Mouse (Mus musculus) heart, adult 11 months (tissue): ENCODE results near the gene Prkaa2.

Source experiments
- DNase-seq: peaks from one replicate; pipeline ENCODE4 v3.0.0; 2022

Gene Prkaa2

GRCm38 (mm10) chr4:105109199-105109989, at the start of gene Prkaa2:
Gene Prkaa2, minus strand, starts transcription at chr4:105109890.
- peak; percentile 98 for DNase-seq

DNA sequence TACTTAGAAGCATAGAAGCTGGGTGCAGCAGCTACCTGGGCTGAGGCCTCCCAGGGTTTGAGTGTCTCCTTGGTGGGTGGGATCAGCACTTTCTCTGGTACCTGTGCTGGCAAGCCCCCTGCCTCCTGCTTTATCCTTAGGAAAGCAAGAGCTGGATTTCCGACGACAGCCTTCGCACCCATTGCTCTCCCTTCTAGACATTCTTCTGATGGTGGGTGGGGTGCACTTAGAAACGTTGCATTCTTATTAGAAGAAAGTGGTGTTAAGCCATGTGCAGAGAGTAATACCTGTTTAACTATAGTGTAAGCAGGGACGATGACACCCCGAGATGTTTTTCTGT, 49.8 kb upstream of the Prkaa2 start:
- peak; percentile 91 for DNase-seq

DNA sequence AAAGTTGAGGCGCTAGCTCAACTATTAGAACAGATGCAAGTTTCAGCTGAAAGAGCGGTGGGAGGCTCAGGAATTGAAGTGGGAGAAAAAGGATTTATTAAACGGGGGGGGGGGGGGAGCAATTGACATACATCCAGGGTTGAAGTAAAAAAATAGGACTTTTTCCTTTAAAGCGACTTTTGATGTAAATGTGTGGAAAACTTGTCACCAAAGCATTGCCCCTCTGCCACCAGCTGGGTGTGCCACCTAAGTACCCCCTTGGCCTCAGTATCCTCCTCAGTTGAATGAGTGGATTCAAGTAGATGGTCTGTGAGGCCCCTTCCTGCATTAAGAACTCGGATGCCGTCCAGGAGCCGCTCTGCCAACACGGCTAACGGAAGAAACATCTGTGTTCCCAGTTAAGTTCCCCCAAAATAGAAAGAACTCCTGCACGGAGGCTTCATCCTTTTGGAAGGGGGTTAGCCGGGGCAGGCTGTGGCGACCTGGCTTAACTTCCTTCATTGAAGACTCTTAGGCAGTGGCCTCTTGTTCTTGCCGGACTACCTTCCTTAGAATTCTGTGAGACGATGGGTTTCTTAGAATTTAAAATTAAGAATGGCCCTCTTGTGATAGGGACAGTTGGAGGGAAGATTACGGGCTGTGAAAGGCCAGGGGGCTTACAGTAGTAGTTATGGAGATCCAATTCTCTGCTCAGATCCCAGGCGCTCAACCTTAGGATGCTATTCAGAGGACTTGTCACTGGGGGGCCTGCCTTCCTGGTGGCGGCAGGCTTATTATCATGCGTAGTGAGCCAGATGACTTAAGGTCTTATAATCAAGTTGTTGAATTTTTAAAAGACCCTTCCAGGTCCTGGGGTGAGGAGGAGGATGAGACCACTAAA, 49.2 kb upstream of the Prkaa2 start:
- peak; percentile 95 for DNase-seq

DNA sequence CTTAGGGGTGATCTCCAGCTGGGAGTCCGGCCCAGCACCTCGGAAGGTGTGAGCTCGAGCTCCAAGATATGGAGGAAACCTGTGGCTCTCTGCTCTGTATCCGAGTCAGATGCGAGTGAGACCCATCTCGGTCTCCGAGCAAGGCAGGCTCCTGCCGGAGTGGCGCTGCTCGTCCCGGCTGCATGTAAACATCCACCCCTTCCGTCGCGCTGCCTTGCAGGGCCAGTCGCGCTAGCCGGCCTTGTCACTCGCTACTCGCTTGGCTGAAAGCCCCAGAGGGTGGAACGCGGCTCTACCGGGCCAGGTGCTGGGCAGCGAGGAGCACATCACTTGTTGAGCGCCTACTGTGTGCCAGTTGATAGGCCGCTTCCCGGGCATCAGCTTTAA, 48.5 kb upstream of the Prkaa2 start:
- DNase-seq, result peak; percentile 98

- DNase-seq, result peak; percentile 100
These were observed 47.8 kb upstream of the Prkaa2 start, which contains the start of gene Plpp3 for GRCm38 (mm10) chr4:105157276-105158168. Gene Plpp3, plus strand, starts transcription at chr4:105157347.

GRCm38 (mm10) chr4:105156955-105157275, 47.2 kb upstream of the Prkaa2 start:
- no peak for DNase-seq

DNA sequence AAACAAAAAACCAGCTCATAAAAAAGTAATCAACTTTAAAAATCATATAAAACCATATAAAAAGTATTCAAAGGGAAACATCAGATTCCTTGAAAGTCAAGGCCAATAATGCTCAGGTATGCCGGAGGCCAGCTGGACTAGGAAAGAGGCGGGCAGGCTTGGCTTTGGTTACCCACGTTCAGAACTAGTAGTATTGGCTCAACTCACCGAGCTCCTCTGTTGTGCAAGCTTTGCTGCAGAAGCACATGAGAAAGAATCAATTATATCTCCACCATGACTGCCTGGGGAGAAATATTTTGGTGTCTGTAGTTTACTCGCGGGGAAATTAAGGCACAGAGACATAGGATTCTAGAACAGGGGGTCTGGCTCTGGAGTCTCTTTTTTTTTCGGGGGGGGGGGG, 46.6 kb upstream of the Prkaa2 start:
- peak; percentile 79 for DNase-seq

GRCm38 (mm10) chr4:105153227-105153626, 43.5 kb upstream of the Prkaa2 start:
- peak; percentile 45 for DNase-seq

DNA sequence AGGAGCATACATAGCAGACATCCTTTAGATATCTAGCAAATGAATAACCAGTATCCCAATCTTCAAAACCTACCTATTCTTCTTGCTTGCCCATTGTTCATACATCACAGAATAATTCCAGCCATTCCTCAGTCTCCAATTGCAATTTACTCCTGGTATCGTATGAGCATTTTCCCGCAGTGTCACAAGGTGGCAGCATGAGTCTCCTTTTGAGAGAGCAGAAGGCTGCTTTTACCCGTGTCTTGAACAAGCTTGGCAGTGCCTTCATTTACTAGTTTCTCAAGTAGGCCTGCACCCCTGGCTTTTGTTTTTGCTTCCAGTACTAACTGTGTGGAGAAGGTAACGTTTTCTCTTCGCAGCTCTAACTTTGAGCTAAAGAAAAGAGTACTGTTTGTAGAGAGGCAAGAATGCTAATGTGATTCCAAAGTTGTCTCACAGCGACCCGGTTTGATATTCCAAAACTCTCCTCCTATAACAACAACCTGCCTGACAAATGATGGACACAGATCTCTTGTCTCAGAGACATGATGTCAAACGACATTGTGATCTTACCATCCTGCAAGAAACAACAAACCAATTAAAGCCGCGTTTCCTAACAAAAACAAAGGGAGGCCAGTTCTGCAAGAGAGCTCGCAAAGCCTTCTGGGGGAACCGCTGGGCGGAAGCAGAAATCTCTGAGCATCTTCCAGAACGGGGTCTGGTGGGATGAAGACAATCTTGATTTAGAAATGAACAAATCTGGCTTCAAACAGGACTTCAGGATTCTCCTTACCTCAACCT, 42.4 kb upstream of the Prkaa2 start:
- peak; percentile 96 for DNase-seq

GRCm38 (mm10) chr4:105149492-105149891, 39.8 kb upstream of the Prkaa2 start:
- DNase-seq, result peak; percentile 28

GRCm38 (mm10) chr4:105133350-105134050, 23.8 kb upstream of the Prkaa2 start:
- peak; percentile 92 for DNase-seq

- DNase-seq, result peak; percentile 65
These were observed 22.1 kb upstream of the Prkaa2 start for GRCm38 (mm10) chr4:105131756-105132314.

GRCm38 (mm10) chr4:105129212-105129611, 19.5 kb upstream of the Prkaa2 start:
- DNase-seq, result no peak

DNA sequence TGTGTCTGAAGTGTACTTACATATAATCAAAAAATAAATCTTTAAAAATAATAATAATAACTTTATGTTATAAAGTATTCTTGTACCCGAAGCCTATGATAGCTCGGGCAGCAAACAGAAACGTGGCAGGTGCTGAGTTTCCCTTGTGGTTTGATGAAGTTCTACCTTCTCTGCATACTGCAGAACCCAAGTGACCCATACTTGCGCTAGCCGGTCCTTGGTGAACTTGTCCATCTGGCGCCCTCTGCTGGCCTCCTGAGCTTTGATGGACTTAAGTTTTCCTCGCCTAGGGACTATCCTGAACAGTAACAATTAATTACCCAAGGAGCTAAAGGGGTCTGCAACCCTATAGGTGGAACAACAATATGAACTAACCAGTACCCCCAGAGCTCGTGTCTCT, 12.7 kb upstream of the Prkaa2 start:
- DNase-seq, result peak; percentile 91

- DNase-seq, result peak; percentile 53
These were observed 11.4 kb upstream of the Prkaa2 start for GRCm38 (mm10) chr4:105121081-105121480.

- DNase-seq, result peak; percentile 72
These were observed 3.8 kb upstream of the Prkaa2 start for GRCm38 (mm10) chr4:105113468-105113867.

GRCm38 (mm10) chr4:105113042-105113441, 3.4 kb upstream of the Prkaa2 start:
- DNase-seq, result no peak

DNA sequence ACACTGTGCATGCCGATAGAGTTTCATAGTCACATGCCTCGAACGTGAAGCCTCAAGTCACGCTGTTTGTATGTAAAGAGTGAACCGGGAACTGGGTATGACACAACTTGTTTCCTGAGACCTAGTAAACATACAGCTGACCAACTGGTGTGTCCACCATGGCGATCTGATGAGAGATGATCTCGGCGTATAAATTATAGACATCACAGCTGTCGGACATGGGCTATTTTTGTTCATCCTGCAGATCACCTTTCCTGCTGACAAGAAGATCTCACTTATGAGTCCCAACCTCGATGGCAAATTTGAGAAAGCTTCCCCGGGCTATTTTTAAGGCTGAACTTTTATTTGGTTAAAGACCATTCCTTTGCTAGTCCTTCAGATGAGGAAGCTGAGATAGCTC, 2.1 kb upstream of the Prkaa2 start:
- peak; percentile 55 for DNase-seq

DNA sequence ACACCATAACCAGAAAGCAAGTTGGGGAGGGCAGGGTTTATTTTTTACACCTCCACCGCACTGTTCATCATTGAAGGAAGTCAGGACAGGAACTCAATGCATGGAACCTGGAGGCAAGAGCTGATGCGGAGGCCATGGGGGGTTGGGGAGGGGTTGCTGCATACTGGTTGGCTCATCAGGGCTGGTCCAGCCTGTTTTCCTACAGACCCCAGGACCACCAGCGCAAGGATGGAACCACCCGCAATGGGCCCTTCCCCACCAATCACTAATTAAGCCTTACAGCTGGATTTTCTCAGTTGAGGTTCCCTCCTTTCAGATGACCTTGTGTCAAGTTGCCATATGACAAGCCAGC, 970 bp upstream of the Prkaa2 start:
- peak; percentile 91 for DNase-seq

GRCm38 (mm10) chr4:105109990-105110683, 447 bp upstream of the Prkaa2 start:
- DNase-seq, result no peak
